Mouse (Mus musculus) lung, postnatal 0 days (tissue): ENCODE measurements at regions not wholly inside any gene's neighbourhood (a gene's known extent, or its start where the extent isn't known, plus 50 kb on each side); places are given as distances from the start of the nearest gene placed in this dataset.

Experiments used
- ATAC-seq: fragments of 200-750 bp; cut with Nextera tagmentation; 2 replicates; pipeline ENCODE4 v1.8.0; 2017; ENCODE audit warnings: moderate library complexity
- DNase-seq: peaks from one replicate; pipeline ENCODE4 v3.0.0-alpha.2; 2016; ENCODE audit warnings: low spot score
- H3K27ac ChIP-seq: fragments of 300-500 bp; sonication (generic); 2 replicates; pipeline ENCODE4 v1.5.1; 2014; ENCODE audit warnings: antibody characterized with exemption, mild to moderate bottlenecking, low read length, mixed read lengths
- H3K27me3 ChIP-seq: fragments of 300-500 bp; sonication (generic); replicated peaks from 2 replicates; pipeline ENCODE4 v1.6.1; 2014; ENCODE audit warnings: low read length, mixed read lengths; ENCODE audit not compliant: insufficient read depth
- H3K36me3 ChIP-seq: fragments of 300-500 bp; sonication (generic); 2 replicates; pipeline ENCODE4 v1.6.1; 2014; ENCODE audit warnings: low read length, mixed read lengths; ENCODE audit not compliant: insufficient read depth
- H3K4me1 ChIP-seq: fragments of 300-500 bp; sonication (generic); 2 replicates; pipeline ENCODE4 v1.6.1; 2014; ENCODE audit warnings: antibody characterized with exemption, low read depth, low read length, mixed read lengths; ENCODE audit not compliant: insufficient read depth
- H3K4me2 ChIP-seq: fragments of 300-500 bp; sonication (generic); replicated peaks from 2 replicates; pipeline ENCODE4 v1.6.1; 2014; ENCODE audit warnings: low read depth, mild to moderate bottlenecking, low read length, moderate library complexity, mixed read lengths
- H3K4me3 ChIP-seq: fragments of 300-500 bp; sonication (generic); 2 replicates; pipeline ENCODE4 v1.5.1; 2014; ENCODE audit warnings: low read depth, low read length
- H3K9ac ChIP-seq: fragments of 300-500 bp; sonication (generic); replicated peaks from 2 replicates; pipeline ENCODE4 v1.6.1; 2014; ENCODE audit warnings: low read depth, mild to moderate bottlenecking
- H3K9me3 ChIP-seq: fragments of 300-500 bp; sonication (generic); 2 replicates; pipeline ENCODE4 v1.6.1; 2016; ENCODE audit warnings: low read length, mixed read lengths
- CTCF ChIP-seq: IDR thresholded peaks from 2 replicates; pipeline ENCODE4 v1.5.1; 2016; ENCODE audit warnings: antibody characterized with exemption, mild to moderate bottlenecking
- EP300 ChIP-seq: IDR thresholded peaks from 2 replicates; pipeline ENCODE4 v1.6.1; 2016; ENCODE audit warnings: antibody characterized with exemption, mild to moderate bottlenecking, control low read depth
- whole genome bisulfite sequencing: fragments of 180-500 bp; shearing (Covaris S2); extraction: QIAGEN DNeasy Blood & Tissue Kit; methylation state at CpG from one replicate; pipeline ENCODE4 v1.1.7; 2014; 5-methylcytosine and 5-hydroxymethylcytosine counted together

GRCm38 (mm10) chr4:56483708-56484107 is 256.2 kb upstream of the Gm26657 start:
- Histone ChIP-seq H3K9me3 (no peaks in the 10 kb centered on the region), H3K4me2 (no peak overlapping the region), H3K27ac (no peak overlapping the region), H3K4me1 (no peaks in the 10 kb centered on the region), H3K36me3 (no peaks in the 10 kb centered on the region), H3K9ac (no peak overlapping the region), H3K27me3 (no peaks in the 10 kb centered on the region), H3K4me3 (no peak overlapping the region)
- DNase-seq (no peak), ATAC-seq (no peak)
- WGBS = 87% methylated on average over 8 of the region's 8 CpGs
- TF ChIP-seq CTCF (no peak), EP300 (no peak)

GRCm38 (mm10) chr4:56456788-56457187 is 283.1 kb upstream of the Gm26657 start:
- Histone ChIP-seq H3K27ac (no peak overlapping the region), H3K4me3 (no peak overlapping the region), H3K36me3 (no peaks in the 10 kb centered on the region), H3K27me3 (no peaks in the 10 kb centered on the region), H3K9me3 (no peaks in the 10 kb centered on the region), H3K4me1 (no peaks in the 10 kb centered on the region), H3K4me2 (no peak overlapping the region), H3K9ac (no peak overlapping the region)
- DNase-seq = peak; percentile 32
- ATAC-seq = peak; percentile 62
- TF ChIP-seq EP300 (peak; percentile 71), CTCF (no peak)
- whole genome bisulfite sequencing = 53% methylated on average over 4 of the region's 4 CpGs

GRCm38 (mm10) chr4:56421575-56421974 is 318.3 kb upstream of the Gm26657 start:
- Histone ChIP-seq H3K27ac (no peak overlapping the region), H3K36me3 (no peaks in the 10 kb centered on the region), H3K4me2 (no peak overlapping the region), H3K4me3 (no peak overlapping the region), H3K9me3 (no peaks in the 10 kb centered on the region), H3K9ac (no peak overlapping the region), H3K27me3 (no peaks in the 10 kb centered on the region), H3K4me1 (no peaks in the 10 kb centered on the region)
- ATAC-seq (no peak), DNase-seq (no peak)
- TF ChIP-seq CTCF (no peak), EP300 (no peak)
- 44% methylated on average over 8 of the region's 8 CpGs for WGBS

DNA sequence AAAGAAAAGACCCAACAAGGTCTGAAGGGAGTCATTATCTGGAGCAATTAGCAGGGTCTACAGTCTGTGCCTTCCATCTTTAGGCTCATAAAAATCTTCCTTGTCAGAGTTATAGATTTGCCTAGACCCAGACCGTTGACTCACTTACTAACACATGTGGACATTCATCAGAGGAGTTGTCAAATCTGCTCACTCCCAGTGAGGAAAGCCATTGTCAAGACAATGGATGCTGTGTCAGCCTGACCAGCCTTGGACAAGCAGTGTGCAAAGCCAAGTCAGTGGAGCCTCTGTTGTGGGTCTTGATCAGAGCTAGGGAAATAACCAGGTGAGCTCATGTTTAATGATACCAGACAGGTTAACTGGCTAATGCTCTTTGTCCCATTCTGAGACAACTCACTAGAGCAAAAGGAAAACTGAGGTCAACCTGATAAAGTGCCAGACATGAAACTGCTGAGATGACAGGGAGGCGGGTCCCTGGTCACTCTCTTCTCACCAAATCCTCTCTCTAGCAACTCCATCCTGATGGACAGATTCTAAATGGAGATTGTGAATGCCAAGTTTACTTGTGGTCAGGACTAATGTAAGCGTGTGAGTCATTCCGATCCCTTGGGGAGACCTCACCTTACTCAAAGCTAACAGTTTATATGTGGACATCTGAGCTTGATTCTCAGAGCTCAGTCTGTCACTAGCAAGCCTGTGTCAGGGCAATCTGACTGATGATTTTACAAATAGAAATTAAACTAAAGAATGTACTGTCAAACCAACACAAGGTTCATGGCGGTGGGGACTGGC is 320.6 kb upstream of the Gm26657 start:
- H3K4me3 ChIP-seq = no peak overlapping the region
- H3K9ac ChIP-seq = no peak overlapping the region
- H3K27me3 ChIP-seq = no peaks in the 10 kb centered on the region
- TF ChIP-seq CTCF (no peak), EP300 (no peak)
- no peak overlapping the region for H3K4me2 ChIP-seq
- H3K27ac ChIP-seq = no peak overlapping the region
- DNase-seq (no peak), ATAC-seq (no peak)
- no peaks in the 10 kb centered on the region for H3K4me1 ChIP-seq
- no peaks in the 10 kb centered on the region for H3K36me3 ChIP-seq
- 76% methylated on average over 5 of the region's 5 CpGs for WGBS
- no peaks in the 10 kb centered on the region for H3K9me3 ChIP-seq

DNA sequence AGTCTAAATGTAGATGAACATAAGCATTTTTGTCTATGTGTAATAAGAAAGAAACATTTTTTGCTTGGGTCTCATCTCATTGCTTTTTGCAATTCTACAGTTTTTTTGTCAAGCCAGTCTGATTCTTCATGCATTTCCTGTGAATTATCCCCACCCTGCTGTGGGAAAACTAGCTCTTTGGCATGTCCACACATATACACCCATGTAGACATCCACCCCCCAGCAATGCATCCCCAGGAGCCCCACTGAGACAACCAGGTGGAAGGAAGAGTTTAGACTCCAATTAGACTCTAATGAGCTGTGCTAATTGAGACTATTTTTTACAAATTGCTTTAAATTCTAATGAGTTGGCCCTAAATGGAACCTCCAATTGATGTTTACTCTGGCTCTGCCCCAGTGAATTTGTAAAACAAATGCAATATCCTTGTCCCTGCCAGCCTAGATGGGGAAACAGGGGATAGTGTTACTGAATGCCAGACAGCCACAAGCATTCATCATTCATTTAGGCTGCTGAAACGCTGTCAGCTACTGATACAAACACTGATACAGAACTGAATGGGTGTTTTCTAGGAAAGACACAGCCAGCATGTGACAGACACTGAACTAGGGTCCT is 328.7 kb upstream of the Gm26657 start:
- WGBS = 7% methylated on average over 1 of the region's 1 CpGs
- H3K4me3 ChIP-seq = no peak overlapping the region
- H3K27me3 ChIP-seq = no peaks in the 10 kb centered on the region
- H3K9me3 ChIP-seq = no peaks in the 10 kb centered on the region
- TF ChIP-seq EP300 (no peak), CTCF (no peak)
- no peak overlapping the region for H3K27ac ChIP-seq
- no peak overlapping the region for H3K4me2 ChIP-seq
- no peak for ATAC-seq
- no peak for DNase-seq
- H3K4me1 ChIP-seq = no peaks in the 10 kb centered on the region
- no peak overlapping the region for H3K9ac ChIP-seq
- H3K36me3 ChIP-seq = no peaks in the 10 kb centered on the region

- Histone ChIP-seq H3K4me1 (no peaks in the 10 kb centered on the region), H3K4me2 (no peak overlapping the region), H3K9ac (no peak overlapping the region), H3K27ac (no peak overlapping the region), H3K27me3 (no peaks in the 10 kb centered on the region), H3K9me3 (no peaks in the 10 kb centered on the region), H3K4me3 (no peak overlapping the region), H3K36me3 (no peaks in the 10 kb centered on the region)
- DNase-seq (no peak), ATAC-seq (no peak)
- TF ChIP-seq EP300 = no peak
- TF ChIP-seq CTCF = no peak
Measured at GRCm38 (mm10) chr4:56393793-56394192, 346.1 kb upstream of the Gm26657 start.
